In genomic region chr4:123687025-123687781, GRCm38 (mm10) we compare ENCODE assay signal across 8 mouse cellular contexts. TPM values are rescaled to one million over a fixed set of nuclear protein-coding genes. Genes with fewer than 3 reads are reported as not detected.
A peak's percentile ranks its signal among the peaks of the same experiment; 100 is the strongest.
DNase-seq lines count a peak whose midpoint lies in the region; ATAC-seq lines count a peak whose summit lies in the region.

No protein-coding gene starts in this region.

- peak overlapping the region; percentile 29; the same call in 1 of the 2 replicates for H3K27ac ChIP-seq in heart, embryonic 11.5 days (ENCODE audit: low read depth, low read length)
- H3K27ac ChIP-seq in lung, embryonic 16.5 days (ENCODE audit: low read length): peak overlapping the region; percentile 10; the same call in 1 of the 2 replicates

- H3K27me3 ChIP-seq in heart, embryonic 11.5 days (ENCODE audit: control insufficient read depth, insufficient read depth, low read length): peaks cover 11% of the 10 kb centered on the region; the same call in 1 of the 2 replicates
- H3K27me3 ChIP-seq in lung, embryonic 16.5 days (ENCODE audit: control insufficient read depth, insufficient read depth, low read depth, low read length): peaks cover 17% of the 10 kb centered on the region

- WGBS in heart, embryonic 11.5 days (ENCODE audit: insufficient replicate concordance): under 1% methylated on average over 45 of the region's 89 CpGs
- WGBS in lung, embryonic 16.5 days: under 1% methylated on average over 59 of the region's 89 CpGs

- peak; percentile 45 for ATAC-seq in heart, embryonic 11.5 days (replicated peaks; ENCODE audit: insufficient number of reproducible peaks, low FRiP score, low TSS enrichment)
- peak; percentile 72 for ATAC-seq in lung, embryonic 16.5 days (ENCODE audit: low read depth)

- H3K4me2 ChIP-seq in heart, embryonic 11.5 days: peak overlapping the region; percentile 99
- H3K4me2 ChIP-seq in lung, embryonic 16.5 days (ENCODE audit: low read depth, low read length): peak overlapping the region; percentile 100

- peak overlapping the region; percentile 80 for H3K9ac ChIP-seq in heart, embryonic 11.5 days (ENCODE audit: low read depth, low read length)
- peak overlapping the region; percentile 75 for H3K9ac ChIP-seq in lung, embryonic 16.5 days (ENCODE audit: low read length)

- DNase-seq in CD4-positive helper T cell, adult 2 months (ENCODE audit: low read depth, low spot score): peak; percentile 14
- peak; percentile 55 for DNase-seq in ZHBTc4 (ENCODE audit: low read depth, low spot score)
- peak; percentile 75 for DNase-seq in embryo, embryonic 10.5 days (ENCODE audit: low spot score)
- DNase-seq in kidney, adult 9 months: peak; percentile 66
- peak; percentile 71 for DNase-seq in retina, embryonic 14.5 days (ENCODE audit: low spot score)
- DNase-seq in layer of hippocampus, adult 18-20 months (ENCODE audit: low spot score in 2 of 2): no peak

- H3K4me1 ChIP-seq in heart, embryonic 11.5 days (ENCODE audit: control insufficient read depth, insufficient read depth, low read length): peaks cover 13% of the 10 kb centered on the region
- peaks cover 7% of the 10 kb centered on the region; the same call in 1 of the 2 replicates for H3K4me1 ChIP-seq in lung, embryonic 16.5 days (replicated peaks; ENCODE audit: control insufficient read depth, insufficient read depth, low read length)

- H3K9me3 ChIP-seq in heart, embryonic 11.5 days (replicated peaks; ENCODE audit: control insufficient read depth, low read length): no peaks in the 10 kb centered on the region
- H3K9me3 ChIP-seq in lung, embryonic 16.5 days (ENCODE audit: control insufficient read depth, low read length): no peaks in the 10 kb centered on the region

- no peaks in the 10 kb centered on the region for H3K36me3 ChIP-seq in heart, embryonic 11.5 days (ENCODE audit: control insufficient read depth, insufficient read depth, low read length)
- H3K36me3 ChIP-seq in lung, embryonic 16.5 days (ENCODE audit: control insufficient read depth, insufficient read depth, low read length): no peaks in the 10 kb centered on the region

- H3K4me3 ChIP-seq in heart, embryonic 11.5 days (ENCODE audit: low read depth, low read length): peak overlapping the region; percentile 84
- peak overlapping the region; percentile 78 for H3K4me3 ChIP-seq in lung, embryonic 16.5 days (ENCODE audit: low read length)

RNA-seq across cellular contexts. Expression of gene Macf1, which starts 3.0 kb away (rescaled TPM):
- polyA plus RNA-seq in heart, embryonic 11.5 days (2014; fragmentation: Nextera tagmentation; extraction: Ambion mirVana): 68.5 and 108 TPM in 2 replicates
- 77.8 and 89.5 TPM in 2 replicates for polyA plus RNA-seq in lung, embryonic 16.5 days (2015; fragmentation: Nextera tagmentation; extraction: Ambion mirVana)
- 100 to 1,000 TPM; 219 to 233 TPM for total RNA-seq in layer of hippocampus, adult 18-20 months (2021)

RNA-seq across cellular contexts. Expression of gene Ndufs5, which starts 30.8 kb away (rescaled TPM):
- 490 and 495 TPM in 2 replicates for polyA plus RNA-seq in heart, embryonic 11.5 days (2014; fragmentation: Nextera tagmentation; extraction: Ambion mirVana)
- polyA plus RNA-seq in lung, embryonic 16.5 days (2015; fragmentation: Nextera tagmentation; extraction: Ambion mirVana): 294 and 297 TPM in 2 replicates
- total RNA-seq in layer of hippocampus, adult 18-20 months (2021): 100 to 1,000 TPM; 198 to 204 TPM

Comparison
In these comparisons a context has a peak if more than half of its experiments do, and no peak if none do; other contexts are left out.
1. DNase-seq: peak in CD4-positive helper T cell, adult 2 months (single experiment), ZHBTc4 (single experiment), embryo, embryonic 10.5 days (single experiment), kidney, adult 9 months (single experiment) and retina, embryonic 14.5 days (single experiment); none in layer of hippocampus, adult 18-20 months (0 of 2).